Mouse (Mus musculus) embryo, embryonic 11.5 days (tissue): ENCODE measurements around the gene Actl7a.

Source experiments
- DNase-seq: peaks from one replicate; pipeline ENCODE4 v3.0.0-alpha.2; 2012; ENCODE audit warnings: low read depth, low spot score

The Actl7a gene

GRCm38 (mm10) chr4:56757693-56758092 is 14.5 kb downstream of the Actl7a start:
- no peak for DNase-seq

GRCm38 (mm10) chr4:56767861-56768284 is 24.7 kb downstream of the Actl7a start:
- no peak for DNase-seq

DNA sequence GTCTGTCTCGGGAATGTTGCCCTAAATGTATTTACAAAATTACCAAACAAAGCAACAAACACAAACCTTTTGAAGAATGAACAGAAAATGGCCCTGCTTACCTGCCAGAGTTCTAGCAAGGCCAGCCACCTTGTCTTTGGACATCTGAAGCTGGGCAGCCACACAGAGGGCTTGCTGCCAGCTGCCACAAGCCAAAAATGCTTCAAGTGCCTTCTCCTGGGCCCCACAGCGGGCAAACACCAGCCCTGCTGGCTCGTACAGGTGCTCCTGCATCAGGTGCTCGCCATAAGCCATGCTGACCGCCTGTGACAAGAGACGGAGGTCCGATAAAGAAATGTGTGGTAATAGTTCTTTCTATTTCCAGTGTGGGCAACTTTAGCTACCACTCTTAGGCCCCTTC is 25.7 kb downstream of the Actl7a start:
- DNase-seq = no peak

DNA sequence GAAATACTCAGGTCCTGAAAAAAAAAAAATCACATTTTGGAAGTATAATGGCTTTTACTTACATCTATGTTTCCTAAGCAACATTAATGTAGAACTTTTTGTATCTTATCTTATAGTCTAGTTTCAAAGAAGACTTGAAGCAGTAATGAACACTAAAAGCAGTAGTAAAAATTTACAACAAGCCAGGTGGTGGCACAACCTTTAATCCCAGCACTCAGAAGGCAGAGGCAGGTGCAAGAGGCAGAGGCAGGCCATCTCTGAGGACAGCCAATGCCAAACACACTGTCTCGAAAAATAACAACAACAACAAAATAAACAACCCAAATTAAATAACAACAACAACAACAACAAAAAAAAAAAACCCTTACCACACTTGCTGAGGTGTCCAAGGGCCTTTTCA is 27.9 kb downstream of the Actl7a start:
- no peak for DNase-seq

DNA sequence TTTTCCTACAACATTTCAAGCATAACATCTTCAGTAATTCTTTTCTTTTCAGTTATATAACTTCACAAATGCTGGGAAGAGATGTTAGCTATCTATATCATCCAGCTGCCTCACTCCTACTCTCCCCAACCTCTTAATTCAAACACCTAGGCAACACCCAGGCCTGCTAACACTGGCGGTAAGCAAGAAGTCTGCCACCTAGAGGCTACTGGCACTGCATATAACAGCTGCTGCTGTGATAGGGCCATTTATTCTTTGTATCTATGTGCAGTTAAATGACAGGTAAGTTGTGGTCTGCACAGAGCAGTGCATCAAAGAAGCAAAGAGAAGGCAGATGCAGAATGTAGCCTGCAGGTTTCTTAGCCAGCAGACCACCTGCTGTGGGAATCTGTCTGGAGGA is 48.2 kb downstream of the Actl7a start:
- DNase-seq = no peak
